Mouse (Mus musculus): ENCODE results near the gene Hvcn1. TPM values are rescaled to one million over a fixed set of nuclear protein-coding genes. Genes with fewer than 3 reads are reported as not detected.

Gene Hvcn1
- total RNA-seq, 2 experiments from 2014 or later: 0.28 to 0.61 TPM

DNA sequence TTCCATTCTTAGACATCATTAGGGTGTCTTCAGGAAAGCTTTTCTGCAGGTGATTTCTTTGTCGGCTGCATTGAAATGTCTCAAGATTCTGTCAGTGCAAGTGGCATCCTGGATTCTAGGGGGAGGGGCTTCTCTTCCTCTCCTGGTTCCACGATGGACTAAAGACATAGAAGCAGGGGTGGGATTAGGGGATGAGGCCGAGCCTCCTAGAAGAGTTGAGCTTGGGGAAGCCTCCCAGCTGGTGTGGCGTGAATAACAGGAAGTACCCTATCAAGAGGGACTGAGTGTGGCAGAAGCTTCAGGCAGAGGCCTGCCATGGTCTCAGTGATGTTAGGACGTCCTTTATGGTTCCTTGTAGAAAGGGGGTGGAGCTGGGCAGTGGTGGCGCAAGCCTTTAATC lies 24.8 kb downstream of the Hvcn1 start:
- intact Hi-C loops (cut with DNase I): no loop called here
- DNase-seq: no peak
- H3K27ac ChIP-seq: no peak overlapping the region
- H3K4me3 ChIP-seq: no peak overlapping the region
- TF ChIP-seq CTCF (IDR thresholded peaks at IDR 0.05): no peak

DNA sequence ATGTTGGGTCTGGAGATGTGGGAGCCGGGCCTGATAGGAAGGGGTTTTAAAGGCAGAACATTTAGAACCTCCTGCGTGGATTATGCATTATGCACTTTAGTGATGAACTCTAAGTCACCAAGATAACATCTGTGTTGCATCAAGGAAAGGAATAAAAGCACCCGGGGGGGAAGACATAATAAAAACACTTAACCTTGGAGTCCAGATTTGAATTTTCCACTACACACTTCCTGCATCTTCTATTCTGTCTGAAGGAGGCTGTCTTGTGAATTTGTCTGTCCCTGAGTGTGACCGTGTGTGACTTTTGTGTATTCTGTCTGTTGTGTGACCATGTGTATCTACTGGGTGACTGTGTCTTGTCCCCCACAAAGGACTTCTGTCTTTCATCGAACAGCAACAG lies 25.4 kb downstream of the Hvcn1 start:
- intact Hi-C loops (cut with DNase I): no loop called here
- H3K4me3 ChIP-seq: no peak overlapping the region
- peak overlapping the region; percentile 43 for H3K27ac ChIP-seq
- DNase-seq: no peak
- no peak for TF ChIP-seq CTCF (IDR thresholded peaks at IDR 0.05)

- DNase-seq: no peak
- intact Hi-C loops (cut with DNase I): no loop called here
- TF ChIP-seq CTCF (IDR thresholded peaks at IDR 0.05): no peak
- Histone ChIP-seq H3K27ac (no peak overlapping the region), H3K4me3 (no peak overlapping the region)
Measured at GRCm38 (mm10) chr5:122233077-122233581, 26.5 kb downstream of the Hvcn1 start.

- intact Hi-C loops (cut with DNase I): no loop called here
- Histone ChIP-seq H3K4me3 (no peak overlapping the region), H3K27ac (no peak overlapping the region)
- no peak for TF ChIP-seq CTCF (IDR thresholded peaks at IDR 0.05)
- peak; percentile 51 for DNase-seq
Measured at GRCm38 (mm10) chr5:122233695-122234094, 27.1 kb downstream of the Hvcn1 start.

- intact Hi-C loops (cut with DNase I): no loop called here
- Histone ChIP-seq H3K27ac (no peak overlapping the region), H3K4me3 (no peak overlapping the region)
- no peak for TF ChIP-seq CTCF (IDR thresholded peaks at IDR 0.05)
- DNase-seq: no peak
Measured at GRCm38 (mm10) chr5:122234319-122235195, 28.0 kb downstream of the Hvcn1 start.

DNA sequence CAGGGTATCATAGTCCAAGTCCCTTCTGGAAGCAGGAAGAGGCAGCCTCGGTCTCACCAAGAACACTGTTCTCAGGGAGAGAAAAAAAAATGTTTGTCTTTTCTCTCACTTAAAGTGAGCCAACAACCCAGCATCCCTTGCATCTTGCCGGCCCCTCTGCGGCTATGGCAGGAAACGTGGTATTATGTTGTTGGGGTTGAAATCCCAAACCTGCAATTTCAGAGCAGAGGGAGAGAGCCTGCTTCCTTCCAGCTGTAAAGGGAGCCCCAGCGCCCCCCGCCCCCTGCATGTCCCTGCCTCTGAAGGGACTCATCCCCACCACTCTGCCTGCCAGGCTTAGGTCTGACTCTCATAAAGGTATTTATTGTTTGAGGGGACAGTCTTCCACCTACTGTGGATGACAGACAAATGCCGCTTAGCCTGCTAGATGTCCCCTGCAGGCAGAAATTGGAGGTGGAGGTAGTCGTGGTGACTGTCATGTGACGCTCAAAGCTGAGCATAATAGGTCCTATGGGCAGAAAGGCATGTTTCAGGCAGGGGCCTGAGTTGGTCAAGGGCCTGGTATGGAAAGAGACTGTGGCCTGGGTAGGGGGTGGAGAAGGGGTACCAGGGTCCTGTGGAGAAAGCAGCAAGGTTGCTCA lies 28.7 kb downstream of the Hvcn1 start:
- intact Hi-C loops (cut with DNase I): no loop called here
- no peak for DNase-seq
- no peak for TF ChIP-seq CTCF (IDR thresholded peaks at IDR 0.05)

DNA sequence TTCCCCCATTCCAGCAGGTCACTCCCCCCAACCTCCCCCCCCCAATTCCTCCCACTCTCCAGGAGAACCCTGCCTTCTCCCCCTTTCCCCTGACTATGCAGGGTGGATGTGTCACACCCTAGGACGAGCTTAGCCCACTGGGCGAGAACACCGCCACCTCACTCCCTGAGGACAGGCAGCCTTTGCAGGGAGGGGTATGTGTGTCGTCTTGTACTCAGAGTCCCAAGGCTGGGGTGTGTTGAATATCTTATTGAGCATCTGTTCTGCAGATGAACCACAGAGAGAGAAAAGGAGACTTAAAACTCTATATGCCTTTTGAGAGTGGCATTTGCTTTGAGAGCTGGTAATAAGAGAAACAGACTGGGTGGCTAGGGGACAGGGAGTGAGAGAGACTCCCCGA lies 30.6 kb downstream of the Hvcn1 start:
- DNase-seq: no peak
- no peak for TF ChIP-seq CTCF (IDR thresholded peaks at IDR 0.05)
- Histone ChIP-seq H3K4me3 (no peak overlapping the region), H3K27ac (no peak overlapping the region)
- intact Hi-C loops (cut with DNase I): no loop called here

More for the DNA sequence above, 28.7 kb downstream of the Hvcn1 start:
- no peak overlapping the region for H3K4me3 ChIP-seq
- H3K27ac ChIP-seq: no peak overlapping the region

- H3K27ac ChIP-seq: no peak overlapping the region
- intact Hi-C loops (cut with DNase I): no loop called here
- no peak for DNase-seq
- H3K4me3 ChIP-seq: no peak overlapping the region
- TF ChIP-seq CTCF (IDR thresholded peaks at IDR 0.05): no peak
Measured at GRCm38 (mm10) chr5:122239618-122240017, 33.0 kb downstream of the Hvcn1 start.

- no peak for DNase-seq
- TF ChIP-seq CTCF (IDR thresholded peaks at IDR 0.05): no peak
- Histone ChIP-seq H3K27ac (no peak overlapping the region), H3K4me3 (no peak overlapping the region)
- intact Hi-C loops (cut with DNase I): no loop called here
Measured at GRCm38 (mm10) chr5:122240521-122240920, 33.9 kb downstream of the Hvcn1 start.

DNA sequence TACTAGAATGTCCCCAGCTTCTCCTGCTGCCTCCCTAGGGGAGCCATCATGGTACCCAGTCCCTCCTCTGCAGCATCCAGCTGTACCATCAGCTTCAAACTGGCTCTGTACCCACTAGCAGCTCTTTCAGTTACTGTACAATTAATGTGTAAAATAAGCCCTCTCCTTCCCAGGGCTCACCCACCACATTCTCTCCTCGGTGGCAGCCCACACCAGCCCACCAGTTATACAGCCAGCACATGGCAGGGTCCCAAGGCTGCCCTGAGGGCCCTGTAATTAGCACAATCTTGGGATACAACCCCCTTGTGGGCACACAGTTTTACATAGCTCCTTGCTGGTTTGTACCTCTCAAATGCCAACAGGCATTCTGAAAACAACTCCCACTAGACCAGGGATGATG lies 34.4 kb downstream of the Hvcn1 start:
- no peak for TF ChIP-seq CTCF (IDR thresholded peaks at IDR 0.05)
- DNase-seq: no peak
- intact Hi-C loops (cut with DNase I): no loop called here
- no peak overlapping the region for H3K27ac ChIP-seq
- H3K4me3 ChIP-seq: no peak overlapping the region

- no peak for TF ChIP-seq CTCF (IDR thresholded peaks at IDR 0.05)
- Histone ChIP-seq H3K27ac (peak overlapping the region; percentile 40; the same call in 1 of the 2 replicates), H3K4me3 (no peak overlapping the region)
- peak; percentile 50 for DNase-seq
- intact Hi-C loops (cut with DNase I): no loop called here
Measured at GRCm38 (mm10) chr5:122242521-122243123, 36.0 kb downstream of the Hvcn1 start.

GRCm38 (mm10) chr5:122243781-122244523 lies 37.3 kb downstream of the Hvcn1 start:
- H3K27ac ChIP-seq: no peak overlapping the region
- intact Hi-C loops (cut with DNase I): no loop called here
- H3K4me3 ChIP-seq: no peak overlapping the region
- no peak for TF ChIP-seq CTCF (IDR thresholded peaks at IDR 0.05)
- DNase-seq: no peak
